Mouse (Mus musculus): ENCODE measurements around the gene Slc9a3r1.

DNA sequence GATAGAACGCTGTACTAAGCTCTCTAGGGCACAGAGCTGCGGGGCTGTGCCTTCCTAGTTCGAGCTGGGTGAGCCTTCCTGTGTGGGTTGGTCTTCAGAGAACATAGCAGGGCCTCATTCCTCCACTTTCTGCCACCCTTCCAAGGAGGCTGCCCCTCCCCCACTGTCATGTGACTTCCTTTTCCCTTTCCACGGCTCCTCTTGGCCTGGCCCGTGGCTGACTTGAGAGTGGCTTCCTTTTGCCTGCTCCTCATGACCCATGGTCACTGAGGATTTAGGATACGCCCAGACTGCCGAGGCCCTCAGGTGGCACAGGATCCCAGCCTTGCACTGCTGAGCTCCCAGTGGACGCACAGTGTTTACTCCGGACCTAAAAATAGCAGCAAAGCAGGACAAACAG is 29.0 kb downstream of the Slc9a3r1 start:
- TF ChIP-seq CTCF (IDR thresholded peaks at IDR 0.05) (no peak), EP300 (IDR thresholded peaks at IDR 0.05) (peak; percentile 38; the same call in 1 of the 2 replicates)

Data from lung, postnatal 0 days (tissue).